Mouse (Mus musculus): Measurements from ENCODE around the gene Pak1ip1. TPM values are rescaled to one million over a fixed set of nuclear protein-coding genes. Genes with fewer than 3 reads are reported as not detected.

The Pak1ip1 gene
- polyA plus RNA-seq (2017; shearing (Covaris generic)) = 87.1 TPM

GRCm38 (mm10) chr13:41000926-41001639 is at the start of gene Pak1ip1:
Gene Pak1ip1 (plus strand): TSS chr13:41001023.

GRCm38 (mm10) chr13:41015829-41016634 is 15.2 kb downstream of the Pak1ip1 start, which contains the start of gene Tmem14c:
Gene Tmem14c (plus strand): TSS chr13:41016292.

Other genes with a start within 250 kb of the Pak1ip1 start
- gene Gcnt2, start 141.3 kb upstream of the Pak1ip1 start, polyA plus RNA-seq (2017; shearing (Covaris generic)) = 2.0 TPM
- 78.9 TPM for gene Tmem14c, start 15.3 kb downstream of the Pak1ip1 start, polyA plus RNA-seq (2017; shearing (Covaris generic))
- 0.51 TPM for gene Mak, start 78.7 kb downstream of the Pak1ip1 start, polyA plus RNA-seq (2017; shearing (Covaris generic))
- gene Gcm2, start 110.0 kb downstream of the Pak1ip1 start, polyA plus RNA-seq (2017; shearing (Covaris generic)) = not detected
- gene Sycp2l, start 113.3 kb downstream of the Pak1ip1 start, polyA plus RNA-seq (2017; shearing (Covaris generic)) = not detected
- 0.29 TPM for gene Elovl2, start 219.4 kb downstream of the Pak1ip1 start, polyA plus RNA-seq (2017; shearing (Covaris generic))
- gene Smim13, start 248.8 kb downstream of the Pak1ip1 start, polyA plus RNA-seq (2017; shearing (Covaris generic)) = 9.1 TPM